Mouse (Mus musculus) kidney, embryonic 15.5 days (tissue): ENCODE results near the gene Tex261. TPM values are rescaled to one million over a fixed set of nuclear protein-coding genes. Genes with fewer than 3 reads are reported as not detected.

ENCODE experiments used
- ATAC-seq: fragments of 200-750 bp; cut with Nextera tagmentation; replicated peaks from 2 replicates; pipeline ENCODE4 v1.8.0; 2017; ENCODE audit warnings: moderate TSS enrichment; ENCODE audit not compliant: low FRiP score
- H3K27ac ChIP-seq: fragments of 300-500 bp; sonication (generic); 2 replicates; pipeline ENCODE4 v1.5.1; 2015; ENCODE audit warnings: mild to moderate bottlenecking, inconsistent platforms
- H3K27me3 ChIP-seq: fragments of 300-500 bp; sonication (generic); 2 replicates; pipeline ENCODE4 v1.6.1; 2015; ENCODE audit warnings: inconsistent platforms
- H3K36me3 ChIP-seq: fragments of 300-500 bp; sonication (generic); 2 replicates; pipeline ENCODE4 v1.6.1; 2015; ENCODE audit warnings: inconsistent platforms
- H3K4me1 ChIP-seq: fragments of 300-500 bp; sonication (generic); 2 replicates; pipeline ENCODE4 v1.6.1; 2015; ENCODE audit warnings: inconsistent platforms
- H3K4me2 ChIP-seq: fragments of 300-500 bp; sonication (generic); 2 replicates; pipeline ENCODE4 v1.6.1; 2015; ENCODE audit warnings: moderate library complexity, mild to moderate bottlenecking, inconsistent platforms
- H3K4me3 ChIP-seq: fragments of 300-500 bp; sonication (generic); replicated peaks from 2 replicates; pipeline ENCODE4 v1.5.1; 2015; ENCODE audit warnings: mild to moderate bottlenecking, inconsistent platforms
- H3K9ac ChIP-seq: fragments of 300-500 bp; sonication (generic); 2 replicates; pipeline ENCODE4 v1.6.1; 2015; ENCODE audit warnings: mild to moderate bottlenecking, inconsistent platforms
- H3K9me3 ChIP-seq: fragments of 300-500 bp; sonication (generic); replicated peaks from 2 replicates; pipeline ENCODE4 v1.6.1; 2016; ENCODE audit warnings: inconsistent platforms
- WGBS: fragments of 180-500 bp; shearing (Covaris S2); methylation state at CpG from one replicate; pipeline ENCODE4 v1.1.7; 2015; ENCODE audit warnings: mixed read lengths; 5-methylcytosine and 5-hydroxymethylcytosine counted together
- polyA plus RNA-seq: library from polyadenylated mRNA; unstranded; fragments of >200 nt; fragmentation: Nextera tagmentation; extraction: Ambion mirVana; gene quantifications from 2 replicates; pipeline ENCODE4 v1.2.1, GENCODE M21; 2015

Gene Tex261
- polyA plus RNA-seq, 1 experiment from 2014 or later: 79.7 TPM

DNA sequence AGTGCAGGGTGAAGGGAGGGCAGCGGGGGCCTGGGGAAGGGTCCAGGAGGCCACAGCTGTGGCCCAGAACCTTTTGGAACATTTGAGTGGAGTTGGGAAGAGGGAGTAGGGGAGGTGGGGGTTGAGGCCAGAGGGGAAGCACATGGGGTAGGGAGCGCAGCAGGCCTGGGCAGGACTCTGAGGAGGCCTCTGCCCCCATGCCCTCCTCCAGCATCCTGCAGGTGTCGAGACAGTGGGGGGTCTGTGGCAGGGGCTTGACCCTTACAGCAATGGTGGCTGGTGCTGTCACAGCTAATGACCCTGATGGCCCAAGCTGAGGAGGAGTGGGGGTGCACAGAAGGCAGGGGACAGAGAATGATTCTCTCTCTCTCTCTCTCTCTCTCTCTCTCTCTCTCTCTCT lies 26.3 kb downstream of the Tex261 start:
- H3K4me1 ChIP-seq: no peaks in the 10 kb centered on the region
- no peaks in the 10 kb centered on the region for H3K9me3 ChIP-seq
- no peak overlapping the region for H3K4me3 ChIP-seq
- H3K27ac ChIP-seq: no peak overlapping the region
- no peak overlapping the region for H3K9ac ChIP-seq
- 34% methylated on average over 3 of the region's 3 CpGs for WGBS
- H3K27me3 ChIP-seq: peaks cover 47% of the 10 kb centered on the region
- no peak for ATAC-seq
- H3K36me3 ChIP-seq: no peaks in the 10 kb centered on the region
- H3K4me2 ChIP-seq: no peak overlapping the region

GRCm38 (mm10) chr6:83745466-83745865 lies 30.1 kb downstream of the Tex261 start:
- Histone ChIP-seq H3K9me3 (no peaks in the 10 kb centered on the region), H3K4me1 (no peaks in the 10 kb centered on the region), H3K27me3 (peaks cover 33% of the 10 kb centered on the region), H3K4me2 (no peak overlapping the region), H3K36me3 (no peaks in the 10 kb centered on the region), H3K27ac (no peak overlapping the region), H3K9ac (no peak overlapping the region), H3K4me3 (no peak overlapping the region)
- WGBS: 52% methylated on average over 2 of the region's 2 CpGs
- no peak for ATAC-seq

- H3K36me3 ChIP-seq: no peaks in the 10 kb centered on the region
- H3K4me1 ChIP-seq: no peaks in the 10 kb centered on the region
- H3K27me3 ChIP-seq: peaks cover 31% of the 10 kb centered on the region
- H3K9me3 ChIP-seq: no peaks in the 10 kb centered on the region
- peak overlapping the region; percentile 19; the same call in 1 of the 2 replicates for H3K27ac ChIP-seq
- WGBS: 68% methylated on average over 5 of the region's 5 CpGs
- no peak overlapping the region for H3K4me2 ChIP-seq
- no peak overlapping the region for H3K9ac ChIP-seq
- no peak overlapping the region for H3K4me3 ChIP-seq
- ATAC-seq: no peak
These were observed 31.1 kb downstream of the Tex261 start for GRCm38 (mm10) chr6:83744557-83744956.

- Histone ChIP-seq H3K27me3 (peaks cover 31% of the 10 kb centered on the region), H3K4me1 (no peaks in the 10 kb centered on the region), H3K36me3 (no peaks in the 10 kb centered on the region), H3K4me3 (no peak overlapping the region), H3K9me3 (no peaks in the 10 kb centered on the region), H3K27ac (peak overlapping the region; percentile 19; the same call in 1 of the 2 replicates), H3K4me2 (no peak overlapping the region), H3K9ac (no peak overlapping the region)
- 0 out of 2 replicates have a peak, but pooled peaks have one; percentile 23 for ATAC-seq
- WGBS: 51% methylated on average over 5 of the region's 5 CpGs
These were observed 31.5 kb downstream of the Tex261 start for GRCm38 (mm10) chr6:83744126-83744525.

GRCm38 (mm10) chr6:83743212-83743611 lies 32.4 kb downstream of the Tex261 start:
- no peak overlapping the region for H3K9ac ChIP-seq
- peaks cover 26% of the 10 kb centered on the region for H3K27me3 ChIP-seq
- H3K27ac ChIP-seq: peak overlapping the region; percentile 3; the same call in 1 of the 2 replicates
- 0 out of 2 replicates have a peak, but pooled peaks cover 3% of the 10 kb centered on the region for H3K4me1 ChIP-seq
- no peak overlapping the region for H3K4me3 ChIP-seq
- H3K9me3 ChIP-seq: no peaks in the 10 kb centered on the region
- 67% methylated on average over 5 of the region's 5 CpGs for WGBS
- no peak overlapping the region for H3K4me2 ChIP-seq
- no peaks in the 10 kb centered on the region for H3K36me3 ChIP-seq
- ATAC-seq: no peak

DNA sequence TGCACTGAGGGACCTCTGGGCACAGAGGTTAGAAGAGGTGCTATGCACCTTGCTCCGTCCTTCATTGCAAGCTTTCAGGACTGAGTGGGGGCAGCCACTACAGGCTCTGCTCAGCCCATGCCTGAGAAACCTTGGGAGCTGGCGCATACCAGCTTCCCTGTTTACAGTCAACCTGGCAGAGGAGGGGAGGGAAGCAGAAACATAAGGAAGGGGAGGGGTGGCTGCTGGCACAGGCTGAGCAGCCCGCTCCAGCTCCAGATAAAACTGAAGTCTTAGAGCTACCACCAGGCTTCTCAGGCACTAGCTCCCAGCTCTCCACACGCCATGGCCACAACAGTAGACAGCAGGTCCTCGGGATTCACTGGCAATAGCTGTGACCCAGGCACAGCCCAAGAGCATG lies 32.9 kb downstream of the Tex261 start, which contains the start of gene Atp6v1b1:
Atp6v1b1 (plus strand) TSS at position 230 of the 400 bp plus-strand sequence.
- Histone ChIP-seq H3K9me3 (no peaks in the 10 kb centered on the region), H3K4me2 (no peak within 1 kb of the TSS), H3K4me1 (0 out of 2 replicates have a peak, but pooled peaks cover 3% of the 10 kb centered on the region), H3K4me3 (no peak within 1 kb of the TSS), H3K27me3 (peaks cover 27% of the 10 kb centered on the region), H3K9ac (no peak within 1 kb of the TSS), H3K36me3 (no peaks in the 10 kb centered on the region), H3K27ac (peak within 1 kb of the TSS; percentile 3; the same call in 1 of the 2 replicates)
- WGBS: 59% methylated on average over 5 of the region's 5 CpGs
- 0 out of 2 replicates have a peak, but pooled peaks have one; percentile 26 for ATAC-seq

- WGBS: 30% methylated on average over 6 of the region's 6 CpGs
- Histone ChIP-seq H3K27ac (no peak overlapping the region), H3K4me1 (peaks cover 8% of the 10 kb centered on the region; the same call in 1 of the 2 replicates), H3K36me3 (no peaks in the 10 kb centered on the region), H3K9ac (no peak overlapping the region), H3K9me3 (no peaks in the 10 kb centered on the region; the same call in 1 of the 2 replicates), H3K4me3 (no peak overlapping the region), H3K4me2 (no peak overlapping the region), H3K27me3 (peaks cover 37% of the 10 kb centered on the region)
- ATAC-seq: no peak
These were observed 37.0 kb downstream of the Tex261 start for GRCm38 (mm10) chr6:83738596-83738995.

DNA sequence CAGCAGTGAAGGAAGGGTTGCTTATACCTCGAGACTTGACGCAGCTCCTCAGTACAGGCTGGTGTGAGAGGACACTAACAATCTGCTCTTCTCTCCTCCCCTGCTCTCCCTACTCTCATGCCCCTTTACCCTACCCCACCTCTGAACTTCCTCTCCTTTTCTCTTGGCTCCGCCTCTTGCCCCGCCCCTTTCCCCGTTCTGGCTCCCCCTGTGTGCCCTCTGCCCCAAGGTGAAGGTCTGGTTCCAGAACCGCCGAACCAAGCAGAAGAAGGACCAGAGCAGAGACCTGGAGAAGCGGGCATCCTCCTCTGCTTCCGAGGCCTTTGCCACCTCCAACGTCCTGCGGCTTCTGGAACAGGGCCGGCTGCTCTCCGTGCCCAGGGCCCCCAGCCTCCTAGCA lies 38.3 kb downstream of the Tex261 start:
- Histone ChIP-seq H3K27me3 (peaks cover 37% of the 10 kb centered on the region), H3K4me2 (no peak overlapping the region), H3K36me3 (no peaks in the 10 kb centered on the region), H3K4me1 (peaks cover 8% of the 10 kb centered on the region; the same call in 1 of the 2 replicates), H3K4me3 (no peak overlapping the region), H3K9ac (no peak overlapping the region), H3K9me3 (no peaks in the 10 kb centered on the region; the same call in 1 of the 2 replicates), H3K27ac (no peak overlapping the region)
- 26% methylated on average over 13 of the region's 13 CpGs for WGBS
- ATAC-seq: no peak

DNA sequence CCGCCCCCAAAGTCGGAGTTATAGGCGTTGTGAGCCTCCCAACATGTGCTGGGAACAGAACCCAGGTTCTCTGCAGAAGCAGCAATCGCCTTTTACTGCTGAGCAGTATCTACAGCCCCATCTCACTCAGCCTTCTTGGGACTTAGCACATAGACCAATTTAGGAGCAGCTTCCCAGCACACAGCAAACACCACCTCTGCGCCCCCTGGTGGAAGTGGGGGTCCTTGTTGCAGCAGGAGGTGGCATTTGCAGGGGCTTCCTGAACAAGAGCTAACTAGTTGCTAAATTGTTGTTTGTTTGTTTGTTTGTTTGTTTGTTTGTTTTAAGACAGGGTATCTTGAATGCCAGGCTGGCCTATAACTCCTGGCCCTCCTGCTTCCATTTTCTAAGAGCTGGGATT lies 44.5 kb downstream of the Tex261 start:
- peaks cover 62% of the 10 kb centered on the region for H3K27me3 ChIP-seq
- no peak overlapping the region for H3K4me2 ChIP-seq
- WGBS: 28% methylated on average over 5 of the region's 5 CpGs
- H3K36me3 ChIP-seq: no peaks in the 10 kb centered on the region
- ATAC-seq: no peak
- no peak overlapping the region for H3K4me3 ChIP-seq
- H3K9me3 ChIP-seq: no peaks in the 10 kb centered on the region; the same call in 1 of the 2 replicates
- no peak overlapping the region for H3K9ac ChIP-seq
- H3K4me1 ChIP-seq: no peaks in the 10 kb centered on the region
- H3K27ac ChIP-seq: no peak overlapping the region

DNA sequence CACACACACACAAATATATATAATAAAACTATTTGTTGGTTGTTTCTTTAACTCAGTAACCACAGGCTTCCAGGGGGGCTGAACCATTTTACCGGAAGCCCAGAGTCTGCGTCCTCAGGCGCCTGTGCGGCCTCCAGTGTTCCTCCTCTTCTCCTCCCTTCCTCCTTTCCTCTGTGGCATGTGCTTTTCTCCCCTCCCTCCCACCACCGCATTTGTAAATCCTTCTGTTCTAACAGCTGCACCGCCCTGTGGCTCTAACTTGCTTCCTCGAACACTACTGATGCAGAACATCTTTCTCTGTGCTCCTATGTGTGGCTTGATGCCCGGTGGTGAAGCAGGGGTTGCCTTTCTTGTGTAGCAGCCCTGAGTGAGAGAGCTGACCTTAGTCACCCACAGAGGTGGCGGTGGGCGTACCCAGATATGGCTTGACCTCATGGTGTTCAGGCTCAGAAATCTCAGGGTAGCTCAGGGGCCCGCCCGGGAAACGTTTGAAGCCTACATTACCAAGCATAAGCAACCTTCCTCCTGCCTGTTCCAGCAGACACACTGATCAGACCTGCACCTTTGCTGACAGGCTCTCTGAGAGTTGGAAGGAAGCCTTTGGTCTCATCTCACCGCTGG lies 46.2 kb downstream of the Tex261 start:
- 60% methylated on average over 14 of the region's 14 CpGs for WGBS
- Histone ChIP-seq H3K4me3 (no peak overlapping the region), H3K36me3 (no peaks in the 10 kb centered on the region), H3K4me2 (no peak overlapping the region), H3K4me1 (no peaks in the 10 kb centered on the region), H3K9ac (no peak overlapping the region), H3K27ac (no peak overlapping the region), H3K27me3 (peaks cover 68% of the 10 kb centered on the region), H3K9me3 (no peaks in the 10 kb centered on the region; the same call in 1 of the 2 replicates)
- no peak for ATAC-seq

DNA sequence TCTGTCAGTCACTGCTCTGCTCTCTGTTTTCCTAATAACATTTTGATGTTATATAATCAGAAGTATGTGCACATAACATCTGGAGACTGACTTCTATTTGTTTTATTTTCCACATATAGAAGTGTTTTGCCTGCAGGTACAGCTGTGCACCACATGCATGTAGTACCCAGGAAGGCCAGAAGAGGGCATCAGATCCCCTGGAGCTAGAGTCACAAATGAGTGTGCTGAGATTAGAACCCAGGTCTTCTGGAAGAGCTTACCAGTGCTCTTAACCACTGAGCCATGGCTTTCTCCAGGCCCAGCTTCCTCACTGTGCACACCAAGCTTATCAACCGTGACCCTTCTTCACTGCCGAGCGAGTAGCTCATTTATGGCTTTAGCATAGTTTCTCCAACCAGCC lies 47.1 kb downstream of the Tex261 start:
- H3K4me2 ChIP-seq: no peak overlapping the region
- H3K27ac ChIP-seq: no peak overlapping the region
- H3K27me3 ChIP-seq: peaks cover 78% of the 10 kb centered on the region
- no peaks in the 10 kb centered on the region for H3K9me3 ChIP-seq
- ATAC-seq: no peak
- no peak overlapping the region for H3K4me3 ChIP-seq
- no peaks in the 10 kb centered on the region for H3K4me1 ChIP-seq
- 65% methylated on average over 3 of the region's 3 CpGs for WGBS
- H3K9ac ChIP-seq: no peak overlapping the region
- no peaks in the 10 kb centered on the region for H3K36me3 ChIP-seq

DNA sequence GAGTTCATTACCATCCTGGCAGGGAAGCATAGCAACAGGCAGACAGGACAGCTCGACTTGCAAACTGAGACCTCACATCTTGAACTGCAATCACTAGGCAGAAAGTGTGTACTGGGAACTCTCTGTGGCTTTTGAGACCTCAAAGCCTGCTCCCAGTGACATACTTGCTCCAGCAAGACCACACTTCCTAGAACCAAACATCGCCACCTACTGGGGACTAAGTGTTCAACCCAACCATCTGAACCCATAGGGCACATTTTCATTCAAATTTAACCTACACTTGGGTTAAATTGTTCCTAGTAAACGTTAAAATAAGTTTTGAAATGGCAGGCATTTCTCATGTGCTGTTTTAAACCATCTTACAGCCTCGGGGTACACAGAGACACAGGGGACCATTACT lies 48.4 kb downstream of the Tex261 start:
- Histone ChIP-seq H3K36me3 (no peaks in the 10 kb centered on the region), H3K9me3 (no peaks in the 10 kb centered on the region), H3K4me1 (no peaks in the 10 kb centered on the region), H3K4me3 (no peak overlapping the region), H3K27me3 (peaks cover 81% of the 10 kb centered on the region), H3K27ac (no peak overlapping the region), H3K9ac (no peak overlapping the region), H3K4me2 (no peak overlapping the region)
- WGBS: 48% methylated on average over 4 of the region's 4 CpGs
- no peak for ATAC-seq
